Mouse (Mus musculus) kidney, embryonic 15.5 days (tissue): Measurements from ENCODE around the gene Hspa12a. TPM values are rescaled to one million over a fixed set of nuclear protein-coding genes. Genes with fewer than 3 reads are reported as not detected.

ENCODE experiments used
- ATAC-seq: fragments of 200-750 bp; cut with Nextera tagmentation; replicated peaks from 2 replicates; pipeline ENCODE4 v1.8.0; 2017; ENCODE audit warnings: moderate TSS enrichment; ENCODE audit not compliant: low FRiP score
- H3K27ac ChIP-seq: fragments of 300-500 bp; sonication (generic); 2 replicates; pipeline ENCODE4 v1.5.1; 2015; ENCODE audit warnings: mild to moderate bottlenecking, inconsistent platforms
- H3K27me3 ChIP-seq: fragments of 300-500 bp; sonication (generic); 2 replicates; pipeline ENCODE4 v1.6.1; 2015; ENCODE audit warnings: inconsistent platforms
- H3K36me3 ChIP-seq: fragments of 300-500 bp; sonication (generic); 2 replicates; pipeline ENCODE4 v1.6.1; 2015; ENCODE audit warnings: inconsistent platforms
- H3K4me1 ChIP-seq: fragments of 300-500 bp; sonication (generic); 2 replicates; pipeline ENCODE4 v1.6.1; 2015; ENCODE audit warnings: inconsistent platforms
- H3K4me2 ChIP-seq: fragments of 300-500 bp; sonication (generic); 2 replicates; pipeline ENCODE4 v1.6.1; 2015; ENCODE audit warnings: moderate library complexity, mild to moderate bottlenecking, inconsistent platforms
- H3K4me3 ChIP-seq: fragments of 300-500 bp; sonication (generic); replicated peaks from 2 replicates; pipeline ENCODE4 v1.5.1; 2015; ENCODE audit warnings: mild to moderate bottlenecking, inconsistent platforms
- H3K9ac ChIP-seq: fragments of 300-500 bp; sonication (generic); 2 replicates; pipeline ENCODE4 v1.6.1; 2015; ENCODE audit warnings: mild to moderate bottlenecking, inconsistent platforms
- H3K9me3 ChIP-seq: fragments of 300-500 bp; sonication (generic); replicated peaks from 2 replicates; pipeline ENCODE4 v1.6.1; 2016; ENCODE audit warnings: inconsistent platforms
- WGBS: fragments of 180-500 bp; shearing (Covaris S2); methylation state at CpG from one replicate; pipeline ENCODE4 v1.1.7; 2015; ENCODE audit warnings: mixed read lengths; 5-methylcytosine and 5-hydroxymethylcytosine counted together
- microRNA-seq: library from miRNA; unstranded; fragments of <30 nt; microRNA quantifications from one replicate; pipeline ENCODE4, GENCODE M21; 2016
- polyA plus RNA-seq: library from polyadenylated mRNA; unstranded; fragments of >200 nt; fragmentation: Nextera tagmentation; extraction: Ambion mirVana; gene quantifications from 2 replicates; pipeline ENCODE4 v1.2.1, GENCODE M21; 2015

Hspa12a gene
- polyA plus RNA-seq, 1 experiment from 2014 or later, result 16.6 TPM

GRCm38 (mm10) chr19:58762316-58762715 lies 181.1 kb downstream of the Hspa12a start:
- Histone ChIP-seq H3K9me3 (no peaks in the 10 kb centered on the region), H3K4me3 (no peak overlapping the region), H3K4me2 (no peak overlapping the region), H3K27me3 (0 out of 2 replicates have a peak, but pooled peaks cover 3% of the 10 kb centered on the region), H3K4me1 (peaks cover 5% of the 10 kb centered on the region; the same call in 1 of the 2 replicates), H3K36me3 (no peaks in the 10 kb centered on the region), H3K9ac (no peak overlapping the region), H3K27ac (no peak overlapping the region)
- ATAC-seq, result peak; percentile 57; the same call in 1 of the 2 replicates
- WGBS, result 19% methylated on average over 6 of the region's 6 CpGs

DNA sequence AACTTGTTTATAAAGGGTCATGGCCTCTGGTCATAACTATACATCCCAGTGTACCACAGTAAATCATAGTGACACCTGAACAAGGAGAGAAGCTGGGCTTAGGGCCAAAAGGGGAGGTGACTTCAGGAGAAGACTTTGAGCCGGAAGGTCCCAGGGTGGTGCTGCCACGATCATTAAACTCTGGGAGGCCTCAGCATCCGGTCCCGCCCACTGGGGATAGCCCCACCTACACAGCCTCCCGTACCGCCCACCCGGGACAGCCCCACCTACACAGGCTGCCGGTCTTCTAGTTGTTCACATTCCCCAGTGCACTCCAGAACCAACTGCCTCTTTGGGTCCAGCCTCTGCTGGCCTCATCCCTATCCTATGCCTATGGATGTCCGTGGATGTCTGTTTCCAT lies 184.0 kb downstream of the Hspa12a start, which contains the start of gene Pnliprp2:
Gene Pnliprp2, plus strand, starts transcription at position 297 of the 400 bp plus-strand sequence.
- Histone ChIP-seq H3K9ac (no peak within 1 kb of the TSS), H3K9me3 (no peaks in the 10 kb centered on the region), H3K4me1 (peaks cover 5% of the 10 kb centered on the region; the same call in 1 of the 2 replicates), H3K27me3 (0 out of 2 replicates have a peak, but pooled peaks cover 3% of the 10 kb centered on the region), H3K4me2 (no peak within 1 kb of the TSS), H3K36me3 (no peaks in the 10 kb centered on the region), H3K27ac (no peak within 1 kb of the TSS), H3K4me3 (no peak within 1 kb of the TSS)
- ATAC-seq, result peak; percentile 75
- WGBS, result 38% methylated on average over 9 of the region's 9 CpGs

GRCm38 (mm10) chr19:58758871-58759270 lies 184.6 kb downstream of the Hspa12a start:
- Histone ChIP-seq H3K4me1 (peaks cover 5% of the 10 kb centered on the region; the same call in 1 of the 2 replicates), H3K27ac (no peak overlapping the region), H3K9me3 (no peaks in the 10 kb centered on the region), H3K27me3 (no peaks in the 10 kb centered on the region), H3K36me3 (no peaks in the 10 kb centered on the region), H3K4me2 (no peak overlapping the region), H3K4me3 (no peak overlapping the region), H3K9ac (no peak overlapping the region)
- 88% methylated on average over 4 of the region's 4 CpGs for WGBS
- no peak for ATAC-seq

DNA sequence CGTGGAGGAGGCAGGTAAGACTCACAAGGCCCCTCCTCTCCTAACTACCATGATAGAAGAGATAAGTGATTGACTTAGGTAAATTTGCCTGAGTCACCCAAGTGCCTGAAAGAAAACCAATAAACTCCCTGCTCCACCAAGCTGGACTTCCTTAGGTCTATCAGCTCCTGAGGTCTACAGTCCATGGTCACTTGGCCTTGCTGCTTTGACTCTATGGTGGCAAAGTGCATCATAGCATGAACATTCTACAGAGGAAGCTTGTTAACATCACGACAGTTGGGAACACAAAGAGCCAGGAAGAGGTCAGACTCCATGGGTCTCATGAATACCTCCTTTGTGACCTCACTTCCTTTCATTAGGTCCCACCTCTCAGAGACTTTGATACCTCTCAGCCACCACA lies 191.9 kb downstream of the Hspa12a start:
- Histone ChIP-seq H3K27me3 (no peaks in the 10 kb centered on the region), H3K4me3 (no peak overlapping the region), H3K4me2 (no peak overlapping the region), H3K9ac (no peak overlapping the region), H3K27ac (no peak overlapping the region), H3K36me3 (no peaks in the 10 kb centered on the region), H3K4me1 (no peaks in the 10 kb centered on the region), H3K9me3 (no peaks in the 10 kb centered on the region)
- no peak for ATAC-seq
- WGBS, result 60% methylated on average over 2 of the region's 2 CpGs

DNA sequence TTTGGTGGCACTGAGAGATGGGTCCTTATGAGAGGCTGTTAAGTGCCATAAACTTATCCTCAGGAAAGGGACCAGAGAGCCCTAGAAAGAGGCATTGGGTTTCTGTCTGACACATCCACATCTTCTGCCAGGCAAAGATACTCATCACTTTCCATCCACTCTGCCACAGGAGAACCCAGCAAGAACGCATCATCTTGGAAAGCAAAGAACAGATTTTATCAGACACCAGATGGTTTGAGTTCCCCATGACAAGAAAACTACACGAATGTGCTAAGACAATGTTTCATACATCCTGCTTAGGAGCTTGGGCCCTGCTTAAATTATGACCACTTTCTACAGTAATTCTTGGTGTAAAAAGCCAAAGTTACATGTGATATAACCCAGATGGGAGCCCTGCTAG lies 192.6 kb downstream of the Hspa12a start:
- WGBS, result 75% methylated on average over 2 of the region's 2 CpGs
- no peaks in the 10 kb centered on the region for H3K4me1 ChIP-seq
- no peak overlapping the region for H3K4me3 ChIP-seq
- no peak overlapping the region for H3K27ac ChIP-seq
- H3K27me3 ChIP-seq, result no peaks in the 10 kb centered on the region
- H3K4me2 ChIP-seq, result no peak overlapping the region
- no peaks in the 10 kb centered on the region for H3K36me3 ChIP-seq
- no peak for ATAC-seq
- H3K9me3 ChIP-seq, result no peaks in the 10 kb centered on the region
- no peak overlapping the region for H3K9ac ChIP-seq

DNA sequence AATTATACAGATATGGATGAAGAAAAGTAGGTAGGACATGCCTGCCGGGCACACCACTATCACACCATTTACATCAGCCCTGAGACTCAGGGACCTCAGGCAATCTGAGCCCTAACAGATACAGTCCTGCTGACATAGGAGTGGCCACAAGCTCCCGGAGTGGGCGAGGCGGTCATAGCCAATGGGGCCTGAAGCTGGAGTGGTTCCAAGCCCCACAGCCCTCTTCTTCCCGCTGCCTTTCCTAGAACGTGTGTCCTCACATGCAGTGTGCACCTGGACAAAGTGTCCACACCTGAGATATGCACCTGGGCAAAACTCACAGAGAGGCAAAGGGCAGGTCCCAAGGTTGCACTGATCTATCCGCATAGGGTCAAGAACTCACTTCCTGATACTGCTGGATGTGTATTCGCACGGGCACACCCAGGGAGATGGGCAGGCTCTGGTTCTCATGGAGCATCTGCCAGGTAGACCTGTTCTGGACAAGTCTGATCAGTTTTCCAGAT lies 195.9 kb downstream of the Hspa12a start:
- Histone ChIP-seq H3K9ac (no peak overlapping the region), H3K4me1 (no peaks in the 10 kb centered on the region), H3K4me2 (no peak overlapping the region), H3K9me3 (no peaks in the 10 kb centered on the region), H3K27ac (no peak overlapping the region), H3K27me3 (no peaks in the 10 kb centered on the region), H3K4me3 (no peak overlapping the region), H3K36me3 (no peaks in the 10 kb centered on the region)
- 86% methylated on average over 9 of the region's 9 CpGs for WGBS
- ATAC-seq, result no peak

Small RNA genes within 50 kb of the gene (microRNA-seq; reads per million reads assigned to microRNA genes)
- 3.7 reads per million, percentile 19 among the genes with 10 or more reads in this experiment for gene Mir3086

Other genes with a start within 250 kb of the Hspa12a start
- gene Pnliprp1, start 214.8 kb downstream of the Hspa12a start, polyA plus RNA-seq, result 1.1 and 6.9 TPM in 2 replicates
- gene Pnliprp2, start 183.9 kb downstream of the Hspa12a start, polyA plus RNA-seq, result 0.31 and 0.44 TPM in 2 replicates
- gene 1700019N19Rik, start 149.2 kb downstream of the Hspa12a start, polyA plus RNA-seq, result not detected in 2 replicates
- 0.42 and 0.65 TPM in 2 replicates for gene Eno4, start 229 bp downstream of the Hspa12a start, polyA plus RNA-seq
- 2.0 and 2.3 TPM in 2 replicates for gene Shtn1, start 132.4 kb upstream of the Hspa12a start, polyA plus RNA-seq
- gene Vax1, start 226.4 kb upstream of the Hspa12a start, polyA plus RNA-seq, result not detected in 2 replicates